Mouse (Mus musculus): ENCODE data around the gene Hist1h2ah. TPM values are rescaled to one million over a fixed set of nuclear protein-coding genes. Genes with fewer than 3 reads are reported as not detected.

The Hist1h2ah gene
- polyA plus RNA-seq, 2 experiments = 8.7 to 12.0 TPM

- H3K27me3 ChIP-seq (ENCODE audit: control insufficient read depth, insufficient read depth, low read length) = no peaks in the 10 kb centered on the region
- ATAC-seq (ENCODE audit: insufficient read depth) = no peak
- H3K4me3 ChIP-seq (ENCODE audit: insufficient read depth in 1 of 2, low read depth in 2 of 2, low read length in 2 of 2) = peak overlapping the region; percentile 64 to 82
- WGBS (ENCODE audit: insufficient replicate concordance) = under 1% methylated on average over 10 of the region's 14 CpGs
- H3K9ac ChIP-seq (replicated peaks) = peak overlapping the region; percentile 91
- peak overlapping the region; percentile 81 for H3K4me2 ChIP-seq (ENCODE audit: low read depth)
- DNase-seq (ENCODE audit: low read depth in 3 of 3, low spot score in 3 of 3) = peak in 1 of 3 experiments; percentile 63
- no peak for TF ChIP-seq EP300 (IDR thresholded peaks at IDR 0.05; ENCODE audit: low read depth)
- TF ChIP-seq CTCF (IDR thresholded peaks at IDR 0.05; ENCODE audit: low read depth) = no peak
- no peaks in the 10 kb centered on the region for H3K9me3 ChIP-seq (ENCODE audit: control insufficient read depth, low read length)
- no peaks in the 10 kb centered on the region for H3K36me3 ChIP-seq (replicated peaks; ENCODE audit: control insufficient read depth, insufficient read depth, low read depth)
- H3K4me1 ChIP-seq (replicated peaks; ENCODE audit: control insufficient read depth in 2 of 2, insufficient read depth in 2 of 2, low read length in 1 of 2) = peaks cover 17 to 25% of the 10 kb centered on the region in 2 experiments
- peak overlapping the region; percentile 95 for H3K27ac ChIP-seq
These were observed 713 bp downstream of the Hist1h2ah start for GRCm38 (mm10) chr13:22034443-22035266.

GRCm38 (mm10) chr13:22033741-22034442 is 1.5 kb downstream of the Hist1h2ah start:
- Histone ChIP-seq H3K4me2 (ENCODE audit: low read depth) (peak overlapping the region; percentile 81), H3K27me3 (ENCODE audit: control insufficient read depth, insufficient read depth, low read length) (no peaks in the 10 kb centered on the region), H3K4me3 (ENCODE audit: insufficient read depth in 1 of 2, low read depth in 2 of 2, low read length in 2 of 2) (peak overlapping the region; percentile 64 to 82), H3K9ac (replicated peaks) (peak overlapping the region; percentile 91), H3K9me3 (ENCODE audit: control insufficient read depth, low read length) (no peaks in the 10 kb centered on the region), H3K36me3 (replicated peaks; ENCODE audit: control insufficient read depth, insufficient read depth, low read depth) (no peaks in the 10 kb centered on the region), H3K27ac (peak overlapping the region; percentile 95), H3K4me1 (replicated peaks; ENCODE audit: control insufficient read depth in 2 of 2, insufficient read depth in 2 of 2, low read length in 1 of 2) (peaks cover 17 to 27% of the 10 kb centered on the region in 2 experiments)
- no peak for TF ChIP-seq CTCF (IDR thresholded peaks at IDR 0.05; ENCODE audit: low read depth)
- TF ChIP-seq EP300 (IDR thresholded peaks at IDR 0.05; ENCODE audit: low read depth) = no peak
- 30% methylated on average over 5 of the region's 5 CpGs for WGBS (ENCODE audit: insufficient replicate concordance)
- no peak for ATAC-seq (ENCODE audit: insufficient read depth)
- no peak for DNase-seq (ENCODE audit: low read depth in 3 of 3, low spot score in 3 of 3)

GRCm38 (mm10) chr13:22030493-22030892 is 4.9 kb downstream of the Hist1h2ah start:
- Histone ChIP-seq H3K9me3 (ENCODE audit: control insufficient read depth, low read length) (no peaks in the 10 kb centered on the region), H3K9ac (replicated peaks) (no peak overlapping the region), H3K36me3 (replicated peaks; ENCODE audit: control insufficient read depth, insufficient read depth, low read depth) (no peaks in the 10 kb centered on the region), H3K4me3 (ENCODE audit: insufficient read depth in 1 of 2, low read depth in 2 of 2, low read length in 2 of 2) (no peak overlapping the region), H3K27me3 (ENCODE audit: control insufficient read depth, insufficient read depth, low read length) (no peaks in the 10 kb centered on the region), H3K4me2 (ENCODE audit: low read depth) (peak overlapping the region; percentile 34), H3K4me1 (replicated peaks; ENCODE audit: control insufficient read depth in 2 of 2, insufficient read depth in 2 of 2, low read length in 1 of 2) (peaks cover 8 to 21% of the 10 kb centered on the region in 2 experiments; a peak in 3 of 4 replicates), H3K27ac (no peak overlapping the region)
- DNase-seq (ENCODE audit: low read depth in 3 of 3, low spot score in 3 of 3) (peak in 1 of 3 experiments; percentile 57), ATAC-seq (ENCODE audit: insufficient read depth) (no peak)
- WGBS (ENCODE audit: insufficient replicate concordance) = 10% methylated on average over 4 of the region's 4 CpGs
- TF ChIP-seq CTCF (IDR thresholded peaks at IDR 0.05; ENCODE audit: low read depth) = peak; percentile 39; the same call in 1 of the 2 replicates
- no peak for TF ChIP-seq EP300 (IDR thresholded peaks at IDR 0.05; ENCODE audit: low read depth)

- Histone ChIP-seq H3K4me2 (ENCODE audit: low read depth) (peak overlapping the region; percentile 79), H3K27me3 (ENCODE audit: control insufficient read depth, insufficient read depth, low read length) (no peaks in the 10 kb centered on the region), H3K36me3 (replicated peaks; ENCODE audit: control insufficient read depth, insufficient read depth, low read depth) (no peaks in the 10 kb centered on the region), H3K9ac (replicated peaks) (peak overlapping the region; percentile 32), H3K9me3 (ENCODE audit: control insufficient read depth, low read length) (no peaks in the 10 kb centered on the region), H3K27ac (peak overlapping the region; percentile 23), H3K4me3 (ENCODE audit: insufficient read depth in 1 of 2, low read depth in 2 of 2, low read length in 2 of 2) (no peak overlapping the region), H3K4me1 (replicated peaks; ENCODE audit: control insufficient read depth in 2 of 2, insufficient read depth in 2 of 2, low read length in 1 of 2) (peaks cover 8 to 21% of the 10 kb centered on the region in 2 experiments; a peak in 3 of 4 replicates)
- ATAC-seq (ENCODE audit: insufficient read depth) (no peak), DNase-seq (ENCODE audit: low read depth in 3 of 3, low spot score in 3 of 3) (peak in 1 of 3 experiments; percentile 47)
- TF ChIP-seq EP300 (IDR thresholded peaks at IDR 0.05; ENCODE audit: low read depth) (no peak), CTCF (IDR thresholded peaks at IDR 0.05; ENCODE audit: low read depth) (no peak)
- WGBS (ENCODE audit: insufficient replicate concordance) = 25% methylated on average over 8 of the region's 8 CpGs
These were observed 5.4 kb downstream of the Hist1h2ah start for GRCm38 (mm10) chr13:22029928-22030327.

Measured in liver, embryonic 14.5 days (tissue).